Comparison of ENCODE assay signal across 10 mouse cellular contexts in the genomic region with DNA sequence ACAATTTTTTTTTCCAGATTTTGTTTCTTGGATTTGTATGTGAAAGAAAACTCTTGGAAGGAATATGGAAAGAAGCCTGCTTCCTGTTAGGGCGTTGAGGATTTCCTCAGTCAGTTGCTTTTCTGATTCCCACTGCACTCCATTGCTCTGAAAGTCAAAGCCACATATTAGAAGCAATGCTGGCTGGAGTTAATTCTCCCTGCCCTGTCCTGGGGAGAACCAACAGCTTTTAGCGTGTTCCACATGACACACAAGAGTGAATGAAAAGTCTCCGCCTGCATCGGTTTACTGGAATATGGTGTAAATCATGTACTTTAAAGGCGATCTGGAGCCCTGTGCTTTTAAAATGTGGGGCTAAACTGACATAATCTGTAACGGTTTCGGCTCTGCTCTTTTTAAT.
A peak's percentile ranks its signal among the peaks of the same experiment; 100 is the strongest.
DNase-seq lines count a peak whose midpoint lies in the region; ATAC-seq lines count a peak whose summit lies in the region.
"Had no signal": no experiment of that assay in that cellular context is flagged by ENCODE, and none has a peak within 500 bp of the region (broad histone marks: within the 10 kb centered on the region; RNA-seq: fewer than 3 reads in every experiment).

No protein-coding gene starts in this region.

- H3K4me2 ChIP-seq in hindbrain, embryonic 11.5 days (replicated peaks; ENCODE audit: low read depth, low read length): no peak overlapping the region
- H3K4me2 ChIP-seq in midbrain, embryonic 13.5 days (replicated peaks): peak overlapping the region; percentile 37

- WGBS in embryonic facial prominence, embryonic 10.5 days: 54% methylated on average over 7 of the region's 7 CpGs
- whole genome bisulfite sequencing in hindbrain, embryonic 11.5 days: 69% methylated on average over 7 of the region's 7 CpGs
- 17% methylated on average over 7 of the region's 7 CpGs for WGBS in midbrain, embryonic 13.5 days

- H3K27ac ChIP-seq in embryonic facial prominence, embryonic 10.5 days (replicated peaks): peak overlapping the region; percentile 66
- peak overlapping the region; percentile 12; the same call in 1 of the 2 replicates for H3K27ac ChIP-seq in hindbrain, embryonic 11.5 days (ENCODE audit: low read depth, low read length)
- peak overlapping the region; percentile 83 for H3K27ac ChIP-seq in midbrain, embryonic 13.5 days
- H3K27ac ChIP-seq: kidney, postnatal 0 days had no signal

- no peaks in the 10 kb centered on the region for H3K36me3 ChIP-seq in embryonic facial prominence, embryonic 10.5 days (replicated peaks)
- H3K36me3 ChIP-seq in hindbrain, embryonic 11.5 days (ENCODE audit: control insufficient read depth, insufficient read depth, low read length): no peaks in the 10 kb centered on the region
- H3K36me3 ChIP-seq in midbrain, embryonic 13.5 days: no peaks in the 10 kb centered on the region

- no peak overlapping the region for H3K9ac ChIP-seq in hindbrain, embryonic 11.5 days (ENCODE audit: low read depth, low read length)
- 0 out of 2 replicates have a peak overlapping the region, but pooled peaks have one; percentile 33 for H3K9ac ChIP-seq in midbrain, embryonic 13.5 days (replicated peaks)

- peak; percentile 49 for DNase-seq in heart, adult 11 months
- DNase-seq in heart, postnatal 25 days (ENCODE audit: low spot score): no peak
- DNase-seq in embryonic facial prominence, embryonic 10.5 days (ENCODE audit: low spot score): no peak
- no peak for DNase-seq in hindbrain, embryonic 11.5 days (ENCODE audit: low spot score)
- DNase-seq in layer of hippocampus, adult 8-10 months (ENCODE audit: low spot score in 2 of 2): no peak
- no peak for DNase-seq in frontal cortex, postnatal 10 days (ENCODE audit: low spot score in 2 of 2)
- DNase-seq in kidney, postnatal 10 days: no peak

- H3K4me3 ChIP-seq in embryonic facial prominence, embryonic 10.5 days: no peak overlapping the region
- H3K4me3 ChIP-seq in hindbrain, embryonic 11.5 days (ENCODE audit: low read depth, low read length): no peak overlapping the region
- H3K4me3 ChIP-seq in midbrain, embryonic 13.5 days (replicated peaks): no peak overlapping the region

- H3K9me3 ChIP-seq in embryonic facial prominence, embryonic 10.5 days: no peaks in the 10 kb centered on the region
- no peaks in the 10 kb centered on the region for H3K9me3 ChIP-seq in hindbrain, embryonic 11.5 days (ENCODE audit: control insufficient read depth, low read length)
- no peaks in the 10 kb centered on the region for H3K9me3 ChIP-seq in midbrain, embryonic 13.5 days

- peaks cover 22% of the 10 kb centered on the region for H3K4me1 ChIP-seq in embryonic facial prominence, embryonic 10.5 days
- H3K4me1 ChIP-seq in hindbrain, embryonic 11.5 days (replicated peaks; ENCODE audit: control insufficient read depth, insufficient read depth, low read length): no peaks in the 10 kb centered on the region
- peaks cover 21% of the 10 kb centered on the region for H3K4me1 ChIP-seq in midbrain, embryonic 13.5 days (replicated peaks)

- H3K27me3 ChIP-seq in embryonic facial prominence, embryonic 10.5 days (replicated peaks; ENCODE audit: low read depth, poor library complexity, severe bottlenecking): no peaks in the 10 kb centered on the region
- no peaks in the 10 kb centered on the region for H3K27me3 ChIP-seq in hindbrain, embryonic 11.5 days (ENCODE audit: control insufficient read depth, insufficient read depth, low read length)
- H3K27me3 ChIP-seq in midbrain, embryonic 13.5 days: no peaks in the 10 kb centered on the region
- H3K27me3 ChIP-seq: Patski had no signal

- intact Hi-C loops in heart, postnatal 25 days (cut with DNase I): no loop called here

- no peak for ATAC-seq in hindbrain, embryonic 11.5 days (ENCODE audit: low FRiP score)
- ATAC-seq in midbrain, embryonic 13.5 days: peak; percentile 56; the same call in 1 of the 2 replicates
- ATAC-seq: Patski had no signal

Comparison
In these comparisons a context has a peak if more than half of its experiments do, and no peak if none do; other contexts are left out.
1. H3K27ac ChIP-seq: peak in every context shown above with its lines; median percentile 83 in midbrain, embryonic 13.5 days; 66 in embryonic facial prominence, embryonic 10.5 days; 12 in hindbrain, embryonic 11.5 days.